Mouse (Mus musculus) midbrain, postnatal 0 days (tissue): ENCODE data around the gene Galnt10. TPM values are rescaled to one million over a fixed set of nuclear protein-coding genes. Genes with fewer than 3 reads are reported as not detected.
A peak's percentile ranks its signal among the peaks of the same experiment; 100 is the strongest.
"Not testable (repeated sequence)": the region's sequence is repeated elsewhere in the genome, so short reads cannot be mapped to it uniquely, and the experiment has no call there.

Experiments used
- ATAC-seq: fragments of 200-750 bp; cut with Nextera tagmentation; 2 replicates; pipeline ENCODE4 v1.8.0; 2017; ENCODE audit warnings: moderate number of reproducible peaks, mild to moderate bottlenecking, moderate TSS enrichment, moderate library complexity; ENCODE audit not compliant: low FRiP score
- DNase-seq: peaks from one replicate; pipeline ENCODE4 v3.0.0-alpha.2; 2015; ENCODE audit warnings: low spot score
- H3K27ac ChIP-seq: fragments of 300-500 bp; sonication (generic); 2 replicates; pipeline ENCODE4 v1.5.1; 2014; ENCODE audit warnings: low read depth, mild to moderate bottlenecking, low read length, mixed read lengths
- H3K27me3 ChIP-seq: fragments of 300-500 bp; sonication (generic); 2 replicates; pipeline ENCODE4 v1.6.1; 2014; ENCODE audit warnings: low read length, control low read depth, mixed read lengths; ENCODE audit not compliant: insufficient read depth
- H3K36me3 ChIP-seq: fragments of 300-500 bp; sonication (generic); 2 replicates; pipeline ENCODE4 v1.6.1; 2014; ENCODE audit warnings: low read length, control low read depth, mixed read lengths; ENCODE audit not compliant: insufficient read depth
- H3K4me1 ChIP-seq: fragments of 300-500 bp; sonication (generic); 2 replicates; pipeline ENCODE4 v1.6.1; 2014; ENCODE audit warnings: mild to moderate bottlenecking, control low read depth, antibody characterized with exemption, low read length, mixed read lengths; ENCODE audit not compliant: insufficient read depth
- H3K4me2 ChIP-seq: fragments of 300-500 bp; sonication (generic); 2 replicates; pipeline ENCODE4 v1.6.1; 2014; ENCODE audit warnings: low read depth, mild to moderate bottlenecking, low read length, mixed read lengths; ENCODE audit not compliant: poor library complexity, severe bottlenecking
- H3K4me3 ChIP-seq: fragments of 300-500 bp; sonication (generic); 2 replicates; pipeline ENCODE4 v1.5.1; 2014; ENCODE audit warnings: low read depth, mild to moderate bottlenecking, low read length, moderate library complexity
- H3K9ac ChIP-seq: fragments of 300-500 bp; sonication (generic); replicated peaks from 2 replicates; pipeline ENCODE4 v1.6.1; 2014; ENCODE audit warnings: mild to moderate bottlenecking, low read length, moderate library complexity, mixed read lengths; ENCODE audit not compliant: poor library complexity, severe bottlenecking
- H3K9me3 ChIP-seq: fragments of 300-500 bp; sonication (generic); 2 replicates; pipeline ENCODE4 v1.6.1; 2016; ENCODE audit warnings: low read length, control low read depth
- CTCF ChIP-seq: IDR thresholded peaks from 2 replicates; pipeline ENCODE4 v1.5.1; 2016; ENCODE audit warnings: antibody characterized with exemption, mild to moderate bottlenecking
- WGBS: fragments of 180-500 bp; shearing (Covaris S2); extraction: QIAGEN DNeasy Blood & Tissue Kit; methylation state at CpG from one replicate; pipeline ENCODE4 v1.1.7; 2014; 5-methylcytosine and 5-hydroxymethylcytosine counted together
- polyA plus RNA-seq: library from polyadenylated mRNA; unstranded; fragments of >200 nt; fragmentation: Nextera tagmentation; extraction: Ambion mirVana; gene quantifications from 2 replicates; pipeline ENCODE4 v1.2.1, GENCODE M21; 2015
- total RNA-seq: library from RNA; depleted of rRNA; stranded (reverse); fragments of >200 nt; gene quantifications from 2 replicates; pipeline ENCODE4 v1.2.3, GENCODE M21; 2014

Galnt10 gene
- total and polyA plus RNA-seq, 2 experiments from 2014 or later = 11.8 to 26.0 TPM

GRCm38 (mm10) chr11:57823714-57824113, 178.5 kb downstream of the Galnt10 start:
- Histone ChIP-seq H3K4me2 (no peak overlapping the region), H3K4me3 (no peak overlapping the region), H3K27me3 (peaks cover 8% of the 10 kb centered on the region), H3K36me3 (no peaks in the 10 kb centered on the region), H3K9me3 (no peaks in the 10 kb centered on the region), H3K4me1 (0 out of 2 replicates have a peak, but pooled peaks cover 3% of the 10 kb centered on the region), H3K27ac (no peak overlapping the region), H3K9ac (no peak overlapping the region)
- WGBS = 81% methylated on average over 7 of the region's 7 CpGs
- ATAC-seq = no peak
- TF ChIP-seq CTCF = no peak
- DNase-seq = no peak

- not testable (repeated sequence) for H3K9me3 ChIP-seq, H3K27ac ChIP-seq, H3K9ac ChIP-seq, H3K4me1 ChIP-seq, H3K36me3 ChIP-seq, ATAC-seq, H3K4me3 ChIP-seq, DNase-seq, H3K4me2 ChIP-seq
- peaks cover 16% of the 10 kb centered on the region for H3K27me3 ChIP-seq
- 42% methylated on average over 10 of the region's 11 CpGs for WGBS
Measured at GRCm38 (mm10) chr11:57825234-57825633, 180.0 kb downstream of the Galnt10 start.

GRCm38 (mm10) chr11:57827048-57827914, 182.0 kb downstream of the Galnt10 start:
- DNase-seq (no peak), ATAC-seq (no peak)
- 0 out of 2 replicates have a peak, but pooled peaks cover 3% of the 10 kb centered on the region for H3K4me1 ChIP-seq
- no peak overlapping the region for H3K27ac ChIP-seq
- no peaks in the 10 kb centered on the region for H3K9me3 ChIP-seq
- H3K27me3 ChIP-seq = peaks cover 30% of the 10 kb centered on the region
- 1% methylated on average over 41 of the region's 41 CpGs for WGBS
- no peak overlapping the region for H3K9ac ChIP-seq
- peak overlapping the region; percentile 46 for H3K4me2 ChIP-seq
- TF ChIP-seq CTCF = no peak
- no peaks in the 10 kb centered on the region for H3K36me3 ChIP-seq
- peak overlapping the region; percentile 24; the same call in 1 of the 2 replicates for H3K4me3 ChIP-seq

- WGBS = 1% methylated on average over 33 of the region's 33 CpGs
- DNase-seq (no peak), ATAC-seq (no peak)
- Histone ChIP-seq H3K4me3 (peak overlapping the region; percentile 24; the same call in 1 of the 2 replicates), H3K27ac (no peak overlapping the region), H3K4me2 (peak overlapping the region; percentile 46), H3K9ac (no peak overlapping the region), H3K36me3 (no peaks in the 10 kb centered on the region), H3K4me1 (0 out of 2 replicates have a peak, but pooled peaks cover 3% of the 10 kb centered on the region), H3K9me3 (no peaks in the 10 kb centered on the region), H3K27me3 (peaks cover 37% of the 10 kb centered on the region)
- TF ChIP-seq CTCF = no peak
Measured at GRCm38 (mm10) chr11:57827915-57828545, 182.8 kb downstream of the Galnt10 start.

GRCm38 (mm10) chr11:57828955-57829870, 184.0 kb downstream of the Galnt10 start:
- DNase-seq (no peak), ATAC-seq (no peak)
- 0 out of 2 replicates have a peak, but pooled peaks cover 3% of the 10 kb centered on the region for H3K4me1 ChIP-seq
- no peak overlapping the region for H3K9ac ChIP-seq
- H3K9me3 ChIP-seq = no peaks in the 10 kb centered on the region
- peaks cover 47% of the 10 kb centered on the region for H3K27me3 ChIP-seq
- WGBS = 4% methylated on average over 53 of the region's 53 CpGs
- H3K4me2 ChIP-seq = 0 out of 2 replicates have a peak overlapping the region, but pooled peaks have one; percentile 7
- H3K36me3 ChIP-seq = no peaks in the 10 kb centered on the region
- H3K4me3 ChIP-seq = no peak overlapping the region
- TF ChIP-seq CTCF = no peak
- no peak overlapping the region for H3K27ac ChIP-seq
